Mouse (Mus musculus): ENCODE results near the gene Rps13. TPM values are rescaled to one million over a fixed set of nuclear protein-coding genes. Genes with fewer than 3 reads are reported as not detected.

The Rps13 gene
- polyA plus RNA-seq, 1 experiment: 40.2 TPM

GRCm38 (mm10) chr7:116329858-116330257 is 4.1 kb downstream of the Rps13 start:
- TF ChIP-seq CTCF (IDR thresholded peaks at IDR 0.05; ENCODE audit: extremely low read depth, insufficient read length, insufficient replicate concordance, low read depth, low read length) (no peak), POLR2A (IDR thresholded peaks at IDR 0.05; ENCODE audit: low read depth, low read length) (no peak)
- H3K27ac ChIP-seq (ENCODE audit: insufficient read depth, low read depth, low read length): no peak overlapping the region
- H3K36me3 ChIP-seq (ENCODE audit: control insufficient read depth, insufficient read depth, low read length): peaks cover 28% of the 10 kb centered on the region
- H3K4me3 ChIP-seq (ENCODE audit: low read depth, low read length): no peak overlapping the region
- no peaks in the 10 kb centered on the region for H3K27me3 ChIP-seq (ENCODE audit: control insufficient read depth, insufficient read depth, low read length)
- H3K4me1 ChIP-seq (ENCODE audit: control insufficient read depth, insufficient read depth, insufficient read length, low read length): peaks cover 1% of the 10 kb centered on the region; the same call in 1 of the 2 replicates
- WGBS: 83% methylated on average over 4 of the region's 4 CpGs

GRCm38 (mm10) chr7:116328777-116329176 is 5.2 kb downstream of the Rps13 start:
- Histone ChIP-seq H3K27ac (ENCODE audit: insufficient read depth, low read depth, low read length) (no peak overlapping the region), H3K4me3 (ENCODE audit: low read depth, low read length) (no peak overlapping the region), H3K4me1 (ENCODE audit: control insufficient read depth, insufficient read depth, insufficient read length, low read length) (peaks cover 1% of the 10 kb centered on the region; the same call in 1 of the 2 replicates), H3K36me3 (ENCODE audit: control insufficient read depth, insufficient read depth, low read length) (peaks cover 28% of the 10 kb centered on the region), H3K27me3 (ENCODE audit: control insufficient read depth, insufficient read depth, low read length) (no peaks in the 10 kb centered on the region)
- WGBS: 69% methylated on average over 7 of the region's 7 CpGs
- TF ChIP-seq CTCF (IDR thresholded peaks at IDR 0.05; ENCODE audit: extremely low read depth, insufficient read length, insufficient replicate concordance, low read depth, low read length): no peak
- TF ChIP-seq POLR2A (IDR thresholded peaks at IDR 0.05; ENCODE audit: low read depth, low read length): no peak

GRCm38 (mm10) chr7:116327901-116328300 is 6.1 kb downstream of the Rps13 start:
- H3K27ac ChIP-seq (ENCODE audit: insufficient read depth, low read depth, low read length): no peak overlapping the region
- H3K4me1 ChIP-seq (ENCODE audit: control insufficient read depth, insufficient read depth, insufficient read length, low read length): peaks cover under 1% of the 10 kb centered on the region; the same call in 1 of the 2 replicates
- 77% methylated on average over 5 of the region's 5 CpGs for WGBS
- H3K4me3 ChIP-seq (ENCODE audit: low read depth, low read length): no peak overlapping the region
- H3K27me3 ChIP-seq (ENCODE audit: control insufficient read depth, insufficient read depth, low read length): no peaks in the 10 kb centered on the region
- H3K36me3 ChIP-seq (ENCODE audit: control insufficient read depth, insufficient read depth, low read length): peaks cover 28% of the 10 kb centered on the region
- TF ChIP-seq POLR2A (IDR thresholded peaks at IDR 0.05; ENCODE audit: low read depth, low read length) (no peak), CTCF (IDR thresholded peaks at IDR 0.05; ENCODE audit: extremely low read depth, insufficient read length, insufficient replicate concordance, low read depth, low read length) (no peak)

- no peak overlapping the region for H3K4me3 ChIP-seq (ENCODE audit: low read depth, low read length)
- TF ChIP-seq POLR2A (IDR thresholded peaks at IDR 0.05; ENCODE audit: low read depth, low read length) (no peak), CTCF (IDR thresholded peaks at IDR 0.05; ENCODE audit: extremely low read depth, insufficient read length, insufficient replicate concordance, low read depth, low read length) (peak; percentile 91)
- H3K27ac ChIP-seq (ENCODE audit: insufficient read depth, low read depth, low read length): no peak overlapping the region
- H3K36me3 ChIP-seq (ENCODE audit: control insufficient read depth, insufficient read depth, low read length): no peaks in the 10 kb centered on the region
- no peaks in the 10 kb centered on the region for H3K4me1 ChIP-seq (ENCODE audit: control insufficient read depth, insufficient read depth, insufficient read length, low read length)
- no peaks in the 10 kb centered on the region for H3K27me3 ChIP-seq (ENCODE audit: control insufficient read depth, insufficient read depth, low read length)
- WGBS: 27% methylated on average over 10 of the region's 10 CpGs
Measured at GRCm38 (mm10) chr7:116323331-116323964, 10.5 kb downstream of the Rps13 start.

- no peaks in the 10 kb centered on the region for H3K36me3 ChIP-seq (ENCODE audit: control insufficient read depth, insufficient read depth, low read length)
- TF ChIP-seq CTCF (IDR thresholded peaks at IDR 0.05; ENCODE audit: extremely low read depth, insufficient read length, insufficient replicate concordance, low read depth, low read length) (no peak), POLR2A (IDR thresholded peaks at IDR 0.05; ENCODE audit: low read depth, low read length) (peak; percentile 61; the same call in 1 of the 2 replicates)
- peak overlapping the region; percentile 96 for H3K27ac ChIP-seq (ENCODE audit: insufficient read depth, low read depth, low read length)
- 6% methylated on average over 9 of the region's 9 CpGs for WGBS
- peak overlapping the region; percentile 48 for H3K4me3 ChIP-seq (ENCODE audit: low read depth, low read length)
- peaks cover 2% of the 10 kb centered on the region for H3K4me1 ChIP-seq (ENCODE audit: control insufficient read depth, insufficient read depth, insufficient read length, low read length)
- H3K27me3 ChIP-seq (ENCODE audit: control insufficient read depth, insufficient read depth, low read length): no peaks in the 10 kb centered on the region
Measured at GRCm38 (mm10) chr7:116309456-116309855, 24.5 kb downstream of the Rps13 start.

GRCm38 (mm10) chr7:116308632-116308991 is 25.4 kb downstream of the Rps13 start:
- H3K27me3 ChIP-seq (ENCODE audit: control insufficient read depth, insufficient read depth, low read length): no peaks in the 10 kb centered on the region
- TF ChIP-seq CTCF (IDR thresholded peaks at IDR 0.05; ENCODE audit: extremely low read depth, insufficient read length, insufficient replicate concordance, low read depth, low read length) (no peak), POLR2A (IDR thresholded peaks at IDR 0.05; ENCODE audit: low read depth, low read length) (no peak)
- peak overlapping the region; percentile 96 for H3K27ac ChIP-seq (ENCODE audit: insufficient read depth, low read depth, low read length)
- H3K4me1 ChIP-seq (ENCODE audit: control insufficient read depth, insufficient read depth, insufficient read length, low read length): peaks cover 2% of the 10 kb centered on the region
- no peaks in the 10 kb centered on the region for H3K36me3 ChIP-seq (ENCODE audit: control insufficient read depth, insufficient read depth, low read length)
- H3K4me3 ChIP-seq (ENCODE audit: low read depth, low read length): peak overlapping the region; percentile 83
- 3% methylated on average over 16 of the region's 16 CpGs for WGBS

- no peaks in the 10 kb centered on the region for H3K27me3 ChIP-seq (ENCODE audit: control insufficient read depth, insufficient read depth, low read length)
- peak within 1 kb of the TSS; percentile 83 for H3K4me3 ChIP-seq (ENCODE audit: low read depth, low read length)
- under 1% methylated on average over 65 of the region's 65 CpGs for WGBS
- no peaks in the 10 kb centered on the region for H3K36me3 ChIP-seq (ENCODE audit: control insufficient read depth, insufficient read depth, low read length)
- peaks cover 2% of the 10 kb centered on the region for H3K4me1 ChIP-seq (ENCODE audit: control insufficient read depth, insufficient read depth, insufficient read length, low read length)
- H3K27ac ChIP-seq (ENCODE audit: insufficient read depth, low read depth, low read length): peak within 1 kb of the TSS; percentile 96
- TF ChIP-seq POLR2A (IDR thresholded peaks at IDR 0.05; ENCODE audit: low read depth, low read length) (peak; percentile 51; the same call in 1 of the 2 replicates), CTCF (IDR thresholded peaks at IDR 0.05; ENCODE audit: extremely low read depth, insufficient read length, insufficient replicate concordance, low read depth, low read length) (no peak)
Measured at GRCm38 (mm10) chr7:116307871-116308631, 25.9 kb downstream of the Rps13 start, which contains the start of gene Plekha7. Gene Plekha7, minus strand, starts transcription at chr7:116308376.
